Mouse (Mus musculus) embryonic facial prominence, embryonic 14.5 days (tissue): ENCODE results near the gene Gm20388. TPM values are rescaled to one million over a fixed set of nuclear protein-coding genes. Genes with fewer than 3 reads are reported as not detected.

ENCODE experiments used
- ATAC-seq: fragments of 200-750 bp; cut with Nextera tagmentation; 2 replicates; pipeline ENCODE4 v1.8.0; 2017; ENCODE audit warnings: low read depth, moderate number of reproducible peaks, moderate TSS enrichment
- DNase-seq: peaks from one replicate; pipeline ENCODE4 v3.0.0-alpha.2; 2015; ENCODE audit warnings: low spot score
- H3K27ac ChIP-seq: fragments of 300-500 bp; sonication (generic); replicated peaks from 2 replicates; pipeline ENCODE4 v1.5.1; 2014; ENCODE audit warnings: low read depth, mild to moderate bottlenecking, low read length, moderate library complexity
- H3K27me3 ChIP-seq: fragments of 300-500 bp; sonication (generic); replicated peaks from 2 replicates; pipeline ENCODE4 v1.6.1; 2014; ENCODE audit warnings: low read length; ENCODE audit not compliant: control insufficient read depth, insufficient read depth
- H3K36me3 ChIP-seq: fragments of 300-500 bp; sonication (generic); 2 replicates; pipeline ENCODE4 v1.6.1; 2014; ENCODE audit warnings: low read length, mixed read lengths; ENCODE audit not compliant: control insufficient read depth, insufficient read depth
- H3K4me1 ChIP-seq: fragments of 300-500 bp; sonication (generic); 2 replicates; pipeline ENCODE4 v1.6.1; 2014; ENCODE audit warnings: antibody characterized with exemption, low read length; ENCODE audit not compliant: control insufficient read depth, insufficient read depth
- H3K4me2 ChIP-seq: fragments of 300-500 bp; sonication (generic); 2 replicates; pipeline ENCODE4 v1.6.1; 2014; ENCODE audit warnings: low read depth, mild to moderate bottlenecking, low read length, moderate library complexity, mixed read lengths
- H3K4me3 ChIP-seq: fragments of 300-500 bp; sonication (generic); 2 replicates; pipeline ENCODE4 v1.5.1; 2014; ENCODE audit warnings: low read depth, mild to moderate bottlenecking, low read length
- H3K9ac ChIP-seq: fragments of 300-500 bp; sonication (generic); 2 replicates; pipeline ENCODE4 v1.6.1; 2014; ENCODE audit warnings: low read depth, mild to moderate bottlenecking, low read length, moderate library complexity, mixed read lengths
- H3K9me3 ChIP-seq: fragments of 300-500 bp; sonication (generic); 2 replicates; pipeline ENCODE4 v1.6.1; 2016; ENCODE audit warnings: low read length; ENCODE audit not compliant: control insufficient read depth
- WGBS: fragments of 180-500 bp; shearing (Covaris S2); extraction: QIAGEN DNeasy Blood & Tissue Kit; methylation state at CpG from one replicate; pipeline ENCODE4 v1.1.7; 2014; 5-methylcytosine and 5-hydroxymethylcytosine counted together
- polyA plus RNA-seq: library from polyadenylated mRNA; unstranded; fragments of >200 nt; fragmentation: Nextera tagmentation; extraction: Ambion mirVana; gene quantifications from 2 replicates; pipeline ENCODE4 v1.2.1, GENCODE M21; 2014

Gm20388 gene
- polyA plus RNA-seq, 1 experiment from 2014 or later = not detected

DNA sequence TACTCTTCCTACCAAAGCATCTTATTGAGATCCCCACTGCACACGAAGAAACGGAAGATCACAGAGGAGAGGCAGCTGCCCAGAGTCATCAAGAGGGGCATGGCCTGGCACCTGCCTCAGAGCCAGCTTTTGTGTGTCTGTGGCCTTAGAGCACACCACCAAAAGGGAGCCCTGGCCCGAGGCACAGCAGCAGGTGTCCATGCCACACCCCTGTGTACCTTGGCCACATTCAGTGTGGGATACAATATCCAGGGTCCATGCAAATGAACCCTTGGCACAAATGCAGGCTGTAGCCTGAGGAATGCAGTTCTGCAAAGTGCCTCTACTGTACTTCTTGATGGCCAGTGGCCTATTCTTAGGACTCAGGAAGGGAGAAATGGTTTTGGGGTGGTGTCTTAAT, 3426.8 kb downstream of the Gm20388 start:
- no peak for DNase-seq
- no peak overlapping the region for H3K9ac ChIP-seq
- no peak overlapping the region for H3K4me3 ChIP-seq
- 81% methylated on average over 3 of the region's 3 CpGs for WGBS
- ATAC-seq = no peak
- peaks cover 5% of the 10 kb centered on the region; the same call in 1 of the 2 replicates for H3K4me1 ChIP-seq
- peaks cover 14% of the 10 kb centered on the region; the same call in 1 of the 2 replicates for H3K27me3 ChIP-seq
- no peak overlapping the region for H3K27ac ChIP-seq
- no peaks in the 10 kb centered on the region for H3K9me3 ChIP-seq
- no peaks in the 10 kb centered on the region for H3K36me3 ChIP-seq
- no peak overlapping the region for H3K4me2 ChIP-seq

DNA sequence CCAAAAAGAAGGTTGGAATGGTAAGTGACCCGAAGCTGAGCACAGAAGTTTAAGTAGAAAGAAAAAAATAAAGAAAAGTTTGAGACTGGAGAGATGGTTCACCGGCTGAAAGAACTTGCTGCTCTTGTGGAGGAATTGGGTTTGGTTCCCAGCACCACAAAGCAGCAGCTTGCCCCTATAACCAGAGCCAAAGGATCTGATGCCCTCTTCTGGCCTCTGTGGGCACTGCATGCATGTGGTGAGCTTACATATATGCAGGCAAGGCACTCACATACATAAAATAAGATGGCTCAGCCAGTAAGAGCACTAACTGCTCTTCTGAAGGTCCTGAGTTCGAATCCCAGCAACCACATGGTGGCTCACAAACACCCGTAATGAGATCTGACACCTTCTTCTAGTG, 3429.4 kb downstream of the Gm20388 start:
- H3K36me3 ChIP-seq = no peaks in the 10 kb centered on the region
- no peak overlapping the region for H3K9ac ChIP-seq
- H3K9me3 ChIP-seq = no peaks in the 10 kb centered on the region
- H3K4me1 ChIP-seq = no peaks in the 10 kb centered on the region
- H3K4me3 ChIP-seq = no peak overlapping the region
- no peaks in the 10 kb centered on the region for H3K27me3 ChIP-seq
- no peak overlapping the region for H3K4me2 ChIP-seq
- 95% methylated on average over 4 of the region's 4 CpGs for WGBS
- ATAC-seq = no peak
- no peak for DNase-seq
- H3K27ac ChIP-seq = no peak overlapping the region

DNA sequence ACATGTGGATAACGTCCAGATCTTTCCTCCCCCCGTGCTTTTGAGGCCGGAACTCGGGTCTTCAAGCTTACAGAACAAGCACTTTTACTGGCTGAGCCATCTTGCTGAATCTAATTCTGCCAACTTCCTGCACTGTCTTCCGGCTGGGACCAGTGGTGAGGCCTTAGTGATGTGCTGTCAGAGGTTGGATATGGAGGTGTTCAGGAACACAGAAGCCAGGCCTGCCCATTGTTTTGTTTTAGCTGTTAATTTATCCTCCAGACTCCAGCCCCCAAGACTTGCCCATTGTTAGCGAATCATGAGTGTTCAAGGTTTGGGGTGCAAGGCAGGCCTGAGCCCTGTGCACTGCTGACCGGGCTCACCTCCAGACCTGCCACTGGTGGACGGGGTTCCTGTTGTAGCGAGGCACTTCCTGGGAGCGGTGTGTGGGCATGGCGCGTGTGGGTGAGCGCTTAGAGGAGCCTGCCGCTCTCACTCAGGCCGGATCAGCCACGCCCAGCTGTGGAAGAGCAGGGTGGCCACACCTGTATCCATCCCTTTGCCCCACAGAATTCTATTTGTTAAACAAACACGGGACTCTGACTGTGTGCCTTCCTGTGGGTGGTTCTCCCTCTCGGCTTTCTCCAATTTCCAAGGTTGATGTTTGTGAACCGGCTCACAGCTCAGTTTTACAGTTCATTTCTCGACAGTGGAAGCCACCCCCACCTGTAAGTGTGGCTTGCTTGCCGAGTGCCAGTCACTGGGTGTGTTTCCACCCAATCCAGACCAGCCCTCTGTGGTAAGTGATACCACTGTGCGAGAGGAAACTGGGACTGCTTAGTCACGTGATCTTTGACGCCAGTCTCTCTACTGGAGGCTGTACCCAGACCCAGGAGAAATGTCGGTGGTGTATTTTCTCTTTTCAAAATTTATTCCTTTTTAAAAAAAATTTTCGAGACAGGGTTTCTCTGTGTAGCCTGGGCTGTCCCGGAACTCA, 3430.7 kb downstream of the Gm20388 start:
- Histone ChIP-seq H3K27ac (no peak overlapping the region), H3K4me1 (no peaks in the 10 kb centered on the region), H3K9me3 (no peaks in the 10 kb centered on the region), H3K4me2 (no peak overlapping the region), H3K9ac (no peak overlapping the region), H3K27me3 (no peaks in the 10 kb centered on the region), H3K4me3 (no peak overlapping the region), H3K36me3 (no peaks in the 10 kb centered on the region)
- 84% methylated on average over 27 of the region's 27 CpGs for WGBS
- DNase-seq (no peak), ATAC-seq (no peak)

DNA sequence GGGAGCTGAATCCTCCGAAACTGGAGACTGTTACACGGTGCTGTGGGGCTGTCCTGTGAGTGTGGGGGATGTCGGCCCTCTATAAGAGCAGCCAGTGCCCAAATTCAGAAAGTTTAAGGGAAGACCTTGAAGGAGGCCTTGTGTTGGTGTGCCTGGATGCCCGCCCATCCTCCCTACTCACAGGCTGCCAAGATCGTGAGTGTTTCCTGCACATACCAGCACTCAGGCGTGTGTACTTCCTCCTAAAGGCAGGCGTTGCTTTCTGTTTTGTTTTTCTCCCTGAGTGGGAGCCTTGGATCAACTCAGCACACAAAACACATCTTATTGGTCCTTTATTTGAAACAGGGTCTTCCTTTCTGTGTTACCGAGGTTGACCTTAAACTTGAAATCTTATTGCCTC, 3431.6 kb downstream of the Gm20388 start:
- Histone ChIP-seq H3K27me3 (no peaks in the 10 kb centered on the region), H3K36me3 (no peaks in the 10 kb centered on the region), H3K4me2 (no peak overlapping the region), H3K4me1 (no peaks in the 10 kb centered on the region), H3K27ac (no peak overlapping the region), H3K9me3 (no peaks in the 10 kb centered on the region), H3K4me3 (no peak overlapping the region), H3K9ac (no peak overlapping the region)
- 74% methylated on average over 8 of the region's 8 CpGs for WGBS
- ATAC-seq (no peak), DNase-seq (no peak)

DNA sequence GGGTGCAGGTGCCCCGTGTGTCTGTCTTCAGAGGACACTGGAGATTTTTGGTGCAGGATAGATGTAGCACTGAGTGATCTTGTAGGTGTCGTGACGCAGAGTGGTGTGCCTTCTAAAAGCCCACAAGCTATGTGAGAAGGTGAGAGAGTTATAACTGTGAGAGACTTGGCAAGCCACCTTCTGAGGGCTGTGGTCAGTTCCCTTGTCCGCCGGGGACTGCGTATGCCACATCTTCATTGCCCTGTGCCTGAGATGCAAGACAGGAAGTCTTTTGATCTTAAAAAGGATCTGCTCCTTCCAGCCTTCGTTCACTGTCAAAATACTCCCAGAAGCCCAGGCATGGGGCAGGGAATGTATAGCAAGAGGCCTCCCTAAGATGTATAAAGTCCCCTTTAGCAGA, 3432.3 kb downstream of the Gm20388 start:
- WGBS = 68% methylated on average over 7 of the region's 7 CpGs
- no peak for ATAC-seq
- DNase-seq = no peak
- no peak overlapping the region for H3K4me3 ChIP-seq
- H3K4me1 ChIP-seq = peaks cover 3% of the 10 kb centered on the region; the same call in 1 of the 2 replicates
- no peak overlapping the region for H3K27ac ChIP-seq
- H3K36me3 ChIP-seq = no peaks in the 10 kb centered on the region
- no peak overlapping the region for H3K4me2 ChIP-seq
- no peaks in the 10 kb centered on the region for H3K27me3 ChIP-seq
- H3K9ac ChIP-seq = no peak overlapping the region
- no peaks in the 10 kb centered on the region for H3K9me3 ChIP-seq

DNA sequence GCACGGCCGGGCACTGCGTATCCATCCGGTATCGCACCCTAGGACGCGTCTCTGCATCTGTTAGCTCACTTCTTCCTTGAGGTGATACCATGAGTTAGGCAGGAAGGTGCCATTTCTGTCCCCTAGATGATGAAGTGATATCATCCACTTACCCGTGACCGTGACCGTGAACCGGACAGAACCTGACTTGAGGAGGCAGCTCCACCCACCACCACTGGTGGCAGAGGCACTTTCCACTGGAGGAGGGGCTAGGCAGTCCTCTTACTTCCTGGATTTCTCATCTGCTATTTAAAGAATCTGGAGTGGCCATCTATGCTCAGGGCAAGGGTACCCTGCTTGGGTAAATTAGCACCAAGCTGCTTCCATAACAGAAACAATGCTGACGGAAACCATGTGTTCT, 3432.8 kb downstream of the Gm20388 start:
- H3K27ac ChIP-seq = no peak overlapping the region
- no peaks in the 10 kb centered on the region for H3K36me3 ChIP-seq
- 75% methylated on average over 12 of the region's 12 CpGs for WGBS
- no peaks in the 10 kb centered on the region for H3K27me3 ChIP-seq
- 0 out of 2 replicates have a peak, but pooled peaks have one; percentile 37 for ATAC-seq
- no peak for DNase-seq
- no peak overlapping the region for H3K9ac ChIP-seq
- H3K9me3 ChIP-seq = no peaks in the 10 kb centered on the region
- no peak overlapping the region for H3K4me2 ChIP-seq
- H3K4me1 ChIP-seq = peaks cover 6% of the 10 kb centered on the region
- no peak overlapping the region for H3K4me3 ChIP-seq

DNA sequence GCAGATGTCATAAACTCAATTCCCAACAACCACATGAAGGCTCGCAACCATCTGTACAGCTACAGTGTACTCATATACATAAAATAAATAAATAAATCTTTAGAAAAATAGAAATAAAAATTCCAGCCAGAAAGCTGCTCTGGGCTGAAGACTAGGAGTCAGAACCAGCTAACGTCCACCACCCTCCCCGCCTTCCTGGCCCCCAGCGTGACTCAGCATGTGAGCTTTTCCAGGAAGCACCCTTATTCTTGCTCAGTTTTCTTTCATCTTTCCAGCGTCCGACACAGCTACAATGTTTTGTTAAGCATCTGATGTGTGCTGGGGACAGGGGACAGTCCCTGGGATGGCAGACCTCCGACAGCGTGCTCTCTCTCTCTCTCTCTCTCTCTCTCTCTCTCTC, 3434.5 kb downstream of the Gm20388 start:
- ATAC-seq = no peak
- Histone ChIP-seq H3K4me3 (no peak overlapping the region), H3K36me3 (no peaks in the 10 kb centered on the region), H3K4me2 (no peak overlapping the region), H3K9me3 (no peaks in the 10 kb centered on the region), H3K27me3 (no peaks in the 10 kb centered on the region), H3K9ac (no peak overlapping the region), H3K27ac (no peak overlapping the region), H3K4me1 (peaks cover 6% of the 10 kb centered on the region)
- WGBS = 75% methylated on average over 8 of the region's 8 CpGs
- DNase-seq = no peak

DNA sequence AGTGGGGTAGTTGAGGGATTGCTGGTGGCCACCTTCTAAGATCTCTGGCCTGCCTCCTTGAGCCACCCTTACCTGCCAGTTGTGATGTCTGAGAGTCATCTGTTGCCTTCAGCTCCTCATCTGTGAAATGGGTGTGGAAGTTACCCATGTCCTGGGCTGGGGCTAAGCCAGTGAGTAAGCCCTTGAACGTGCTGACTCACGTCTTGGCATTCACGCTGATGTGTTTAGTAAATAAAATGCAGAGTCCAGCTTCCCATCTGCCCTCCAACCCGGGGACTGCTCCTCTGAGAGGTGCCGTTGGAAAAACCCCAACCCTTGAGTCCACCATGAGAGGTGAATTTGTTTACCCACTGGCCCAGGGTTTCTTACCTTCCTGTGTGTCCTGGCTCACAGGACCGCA, 3435.2 kb downstream of the Gm20388 start:
- no peak for DNase-seq
- Histone ChIP-seq H3K36me3 (no peaks in the 10 kb centered on the region), H3K9me3 (no peaks in the 10 kb centered on the region), H3K4me2 (no peak overlapping the region), H3K27ac (no peak overlapping the region), H3K4me1 (peaks cover 6% of the 10 kb centered on the region), H3K4me3 (no peak overlapping the region), H3K9ac (no peak overlapping the region), H3K27me3 (no peaks in the 10 kb centered on the region)
- ATAC-seq = no peak
- WGBS = 87% methylated on average over 6 of the region's 6 CpGs

DNA sequence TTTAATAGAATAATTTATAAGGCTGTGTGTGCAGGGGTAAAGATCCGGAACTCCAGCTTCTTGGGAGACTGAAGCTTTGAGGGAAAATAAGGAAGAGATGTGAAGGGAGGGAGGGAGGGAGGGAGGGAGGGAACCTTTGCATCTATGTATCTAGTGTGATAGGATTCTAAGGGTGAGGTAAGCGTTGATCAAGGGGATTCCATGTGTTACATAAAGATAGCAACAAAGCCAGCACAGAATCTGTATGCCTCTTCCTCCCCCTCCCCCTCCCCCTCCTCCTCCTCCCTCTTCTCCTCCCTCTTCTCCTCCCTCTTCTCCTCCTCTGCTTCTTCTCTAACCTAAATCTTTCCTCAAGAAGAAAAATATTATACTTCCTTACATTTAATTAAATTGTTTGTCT, 3436.7 kb downstream of the Gm20388 start:
- Histone ChIP-seq H3K4me2 (no peak overlapping the region), H3K9me3 (no peaks in the 10 kb centered on the region), H3K4me3 (no peak overlapping the region), H3K4me1 (peaks cover 6% of the 10 kb centered on the region), H3K27ac (no peak overlapping the region), H3K9ac (no peak overlapping the region), H3K27me3 (no peaks in the 10 kb centered on the region), H3K36me3 (no peaks in the 10 kb centered on the region)
- WGBS = 75% methylated on average over 2 of the region's 2 CpGs
- ATAC-seq (no peak), DNase-seq (no peak)
